Mouse (Mus musculus) retina, embryonic 14.5 days (tissue): Measurements from ENCODE around the gene Slc29a4.

ENCODE experiments used
- DNase-seq: peaks from one replicate; pipeline ENCODE4 v3.0.0-alpha.2; 2015; ENCODE audit warnings: low spot score

Slc29a4 gene

DNA sequence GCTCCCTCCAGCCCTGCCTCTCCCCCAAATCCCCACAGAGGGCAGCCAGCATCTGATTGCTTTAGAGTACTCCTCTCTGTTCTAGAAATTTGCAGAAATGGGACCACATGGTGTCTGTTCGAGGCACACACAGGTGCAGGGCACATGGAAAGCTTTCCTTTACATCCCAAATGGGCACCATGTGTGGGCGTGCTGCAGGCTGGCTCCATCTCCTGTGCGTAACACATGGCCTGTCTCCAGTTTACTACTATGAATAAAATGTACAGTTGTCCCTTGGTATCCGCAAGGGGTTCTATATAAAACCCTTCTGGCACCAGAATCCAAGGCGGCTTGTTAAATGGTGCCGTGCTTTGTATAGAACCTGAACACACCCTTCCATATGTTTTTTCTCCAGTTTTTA, 4.6 kb downstream of the Slc29a4 start:
- DNase-seq, result no peak

DNA sequence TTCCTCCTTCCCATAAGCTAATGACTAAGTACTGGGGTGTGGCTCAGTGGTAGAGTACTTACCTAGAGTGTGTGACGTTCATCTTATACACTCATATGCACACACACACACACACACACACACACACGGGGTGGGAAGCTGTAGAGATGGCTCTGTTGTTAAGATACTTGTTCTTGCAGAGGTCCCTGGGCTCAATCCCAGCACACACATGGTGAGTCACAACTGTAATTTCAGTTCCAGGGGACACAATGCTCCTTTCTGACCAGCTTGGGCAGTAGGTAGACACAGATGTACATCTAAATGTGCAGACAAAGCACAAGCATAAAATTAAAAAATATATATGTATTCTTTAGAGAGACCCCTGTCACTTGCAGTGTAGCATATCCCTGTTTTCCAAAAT, 5.4 kb downstream of the Slc29a4 start:
- DNase-seq, result no peak

DNA sequence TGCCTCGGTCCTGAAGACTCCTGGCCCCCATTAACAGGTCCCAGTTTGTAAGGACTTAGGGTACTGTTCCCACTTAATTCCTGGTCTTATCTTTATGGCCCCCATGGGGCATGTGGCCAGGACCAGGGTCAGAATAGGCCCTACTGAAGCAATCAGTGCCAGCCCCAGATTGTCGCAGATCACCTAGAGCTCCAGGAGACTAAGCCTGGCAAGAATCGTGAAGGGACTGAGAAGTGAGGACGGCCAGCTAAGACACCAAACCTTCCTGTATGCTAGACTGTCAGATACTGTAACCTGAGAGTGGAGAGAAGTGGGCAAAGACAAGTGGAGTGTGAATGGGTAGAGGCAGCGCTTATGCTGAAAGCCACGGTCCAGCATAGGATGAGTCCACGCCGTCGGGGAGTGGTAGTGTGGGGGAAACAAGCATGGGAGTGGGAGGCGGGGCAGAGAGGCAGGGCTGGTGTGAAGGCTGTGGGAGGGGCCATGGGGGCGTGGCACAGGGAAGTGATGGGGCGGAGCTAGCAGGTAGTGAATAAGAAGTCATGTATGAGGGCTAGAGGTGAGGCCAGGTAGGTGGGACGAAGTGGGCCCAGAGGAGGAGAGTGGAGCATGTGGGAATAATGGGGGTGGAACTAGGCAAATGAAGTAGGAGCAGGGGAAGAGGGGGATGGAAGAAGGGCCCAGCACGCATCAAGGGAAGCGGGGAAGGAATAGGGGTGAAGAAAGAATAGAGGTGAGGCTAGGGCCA, 8.7 kb downstream of the Slc29a4 start:
- peak; percentile 35 for DNase-seq

DNA sequence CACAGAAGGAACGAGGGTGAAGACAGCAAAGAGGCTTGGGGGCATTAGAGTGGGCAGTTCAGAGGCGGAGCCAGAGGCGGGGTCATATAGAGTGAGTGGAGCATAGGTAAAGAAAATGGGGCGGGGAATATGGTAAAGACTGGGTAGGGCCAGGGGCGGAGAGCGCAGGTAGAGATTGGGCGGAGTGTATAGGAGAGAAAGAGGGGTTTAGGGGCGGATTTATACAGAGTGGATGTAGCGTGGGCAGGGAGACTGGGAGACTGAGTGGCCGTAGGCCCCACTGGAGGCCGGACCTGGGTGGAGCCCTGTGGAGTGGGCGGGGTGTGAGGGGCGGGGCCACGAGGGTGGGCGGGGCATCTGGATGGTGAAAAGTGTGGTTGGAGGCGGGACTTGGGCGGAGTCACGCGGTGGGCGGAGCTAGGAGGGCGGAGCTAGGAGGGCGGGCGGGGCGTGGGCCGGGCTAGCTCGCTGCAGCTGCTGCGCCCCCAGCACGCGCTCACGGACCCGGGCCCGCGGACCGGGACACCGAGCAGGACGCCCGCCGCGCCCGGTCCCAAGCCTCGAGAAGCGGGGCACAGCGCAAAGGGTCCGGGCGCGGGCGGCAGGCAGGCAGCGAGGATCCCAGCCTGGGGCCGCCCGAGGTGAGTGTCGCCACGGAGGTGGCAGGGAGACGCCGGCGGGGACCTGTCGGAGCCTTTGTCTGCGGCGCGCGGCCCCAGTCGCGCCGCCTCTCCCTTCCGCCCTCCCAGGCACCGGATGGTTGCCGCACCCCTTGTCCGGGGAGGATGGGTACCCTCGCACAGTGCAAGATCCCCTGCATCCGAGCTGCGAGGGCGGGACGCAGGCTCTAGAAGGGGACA, 9.6 kb downstream of the Slc29a4 start:
- DNase-seq, result peak; percentile 84

DNA sequence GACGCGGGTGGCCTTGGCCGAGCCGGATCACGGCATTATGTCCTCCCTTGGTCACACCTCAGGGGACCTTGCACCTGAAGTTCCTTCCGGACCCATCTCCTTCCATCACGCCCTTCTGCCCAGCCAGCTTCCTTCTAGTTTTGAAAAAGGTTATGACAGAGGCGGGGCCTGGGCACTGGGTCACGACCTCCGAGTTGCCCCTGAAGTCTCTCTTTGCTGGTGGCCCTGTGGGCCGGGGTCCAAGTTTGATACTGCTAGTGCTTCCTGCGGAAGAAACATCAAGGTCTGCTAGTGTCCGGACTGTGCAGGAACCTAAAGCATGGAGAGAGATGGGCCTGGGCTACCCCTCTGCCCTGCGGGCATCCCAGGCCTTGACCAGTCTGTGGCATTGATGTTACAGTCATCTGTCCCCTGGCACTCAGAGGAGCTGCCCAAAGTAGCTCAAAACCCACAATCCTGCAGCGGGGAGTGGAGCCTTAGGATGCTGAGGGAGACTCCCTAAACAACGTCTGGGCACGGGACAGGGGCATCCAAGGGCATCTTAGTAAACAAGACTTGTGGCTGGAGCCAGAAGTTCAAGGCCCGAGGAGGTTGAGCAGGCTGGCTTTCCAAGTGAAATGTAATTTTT, 10.3 kb downstream of the Slc29a4 start:
- no peak for DNase-seq

DNA sequence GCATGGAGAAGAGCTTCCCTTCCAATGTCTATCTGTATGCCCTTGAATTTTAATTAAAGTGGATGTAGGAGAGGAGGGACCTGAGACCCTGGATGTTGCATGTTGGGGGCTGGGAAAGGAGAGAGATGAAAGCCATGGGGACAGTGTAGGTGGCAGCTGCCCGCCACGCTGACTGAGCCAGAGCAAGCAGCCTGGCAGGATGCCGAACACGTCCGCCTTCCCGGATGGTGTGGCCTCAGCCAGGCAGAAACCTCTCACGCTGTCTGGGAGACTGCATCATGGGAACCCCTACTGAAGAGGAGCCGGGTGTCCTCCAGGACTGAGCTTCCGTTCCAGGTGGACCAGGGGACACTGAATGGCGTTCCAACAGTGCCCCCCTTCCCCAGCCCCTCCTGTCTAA, 11.3 kb downstream of the Slc29a4 start:
- no peak for DNase-seq

DNA sequence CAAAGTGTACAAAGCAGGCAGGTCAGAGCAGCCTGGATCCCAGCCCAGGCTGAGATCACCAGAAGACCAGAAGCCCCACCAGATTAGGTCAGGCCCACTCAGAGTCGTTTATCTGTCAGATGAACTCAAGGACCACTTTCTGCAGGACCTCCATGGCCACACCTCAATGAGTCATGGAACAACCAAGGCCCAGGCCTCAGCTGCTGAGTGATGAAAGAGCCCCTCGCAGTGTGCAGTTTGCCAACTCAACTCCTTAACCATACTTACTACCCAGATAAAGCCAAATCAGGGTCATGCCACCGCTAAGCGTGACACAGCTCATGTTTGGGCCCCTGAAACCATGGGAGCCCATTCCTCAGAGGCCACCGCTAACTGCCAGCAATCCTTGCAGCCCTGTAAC, 15.4 kb downstream of the Slc29a4 start:
- no peak for DNase-seq

DNA sequence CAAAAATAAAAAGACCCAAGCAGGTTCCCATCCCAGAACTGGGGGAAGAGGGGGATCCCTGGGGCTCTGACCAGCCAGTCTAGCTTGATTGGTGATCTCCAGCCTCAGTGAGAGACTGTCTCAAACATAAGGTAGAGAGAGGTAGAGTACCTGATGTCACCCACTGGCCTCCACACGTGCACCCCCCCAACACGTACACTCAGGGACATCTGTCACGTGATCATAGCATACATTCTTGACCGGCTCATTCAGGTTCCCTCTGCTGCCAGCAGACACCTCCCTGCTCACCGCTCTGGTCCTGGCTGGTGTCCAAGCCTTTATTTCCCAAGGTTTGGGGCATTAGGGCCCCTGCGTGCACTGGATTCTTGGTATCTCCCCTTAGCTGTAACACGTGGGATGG, 17.1 kb downstream of the Slc29a4 start:
- DNase-seq, result no peak

DNA sequence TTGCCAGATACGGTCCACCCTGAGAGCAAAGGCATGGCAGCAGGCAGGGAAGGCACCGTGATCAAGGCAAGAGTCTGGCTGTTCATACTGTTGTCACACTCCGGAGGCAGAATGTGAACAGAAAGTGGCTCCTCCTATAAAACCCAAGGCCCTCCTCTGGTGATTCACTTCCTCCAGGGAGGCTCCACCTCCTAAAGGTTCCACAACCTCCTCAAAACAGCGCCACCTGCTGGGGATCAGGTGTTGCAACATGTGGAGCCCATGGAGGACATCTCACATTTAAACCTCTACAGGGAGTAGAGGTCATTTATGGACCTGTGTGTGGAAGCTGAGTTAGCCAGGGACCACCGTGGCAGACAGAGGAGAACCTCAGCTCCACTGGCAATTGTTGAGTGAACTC, 20.1 kb downstream of the Slc29a4 start:
- DNase-seq, result no peak

DNA sequence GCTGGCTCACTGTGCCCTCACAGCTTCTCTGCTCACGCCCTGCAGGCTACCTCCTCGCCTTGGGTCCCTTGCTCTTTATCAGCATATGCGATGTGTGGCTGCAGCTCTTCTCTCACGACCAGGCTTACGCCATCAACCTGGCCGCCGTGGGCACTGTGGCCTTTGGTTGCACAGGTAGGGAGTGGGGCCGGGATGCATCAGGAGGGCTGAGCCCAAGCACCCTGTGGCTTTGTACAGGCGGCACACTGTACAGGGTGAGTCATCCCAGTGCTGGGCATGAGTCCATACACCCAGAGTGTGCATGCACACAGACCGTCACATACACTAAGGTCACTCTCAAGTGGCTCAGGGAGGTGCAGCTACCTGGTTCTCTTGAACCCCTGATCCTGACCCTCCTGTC, 21.7 kb downstream of the Slc29a4 start:
- no peak for DNase-seq

DNA sequence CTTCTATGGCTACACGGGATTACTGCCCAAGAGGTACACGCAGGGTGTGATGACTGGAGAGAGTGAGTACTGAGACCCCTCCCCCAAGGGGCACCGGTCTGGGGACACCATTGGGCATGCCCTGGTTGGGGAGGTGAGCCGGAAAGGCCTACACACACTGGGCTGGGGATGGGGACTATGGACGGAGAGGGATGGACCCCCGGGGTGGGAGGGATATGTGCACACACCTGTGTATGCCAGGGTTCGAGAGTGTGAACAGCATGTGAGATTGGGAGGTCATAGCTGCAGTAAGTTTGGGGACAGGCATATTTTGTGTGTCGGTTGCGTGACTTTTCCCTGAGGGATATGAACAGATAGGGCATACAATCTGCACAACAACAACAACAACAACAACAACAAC, 22.7 kb downstream of the Slc29a4 start:
- no peak for DNase-seq

DNA sequence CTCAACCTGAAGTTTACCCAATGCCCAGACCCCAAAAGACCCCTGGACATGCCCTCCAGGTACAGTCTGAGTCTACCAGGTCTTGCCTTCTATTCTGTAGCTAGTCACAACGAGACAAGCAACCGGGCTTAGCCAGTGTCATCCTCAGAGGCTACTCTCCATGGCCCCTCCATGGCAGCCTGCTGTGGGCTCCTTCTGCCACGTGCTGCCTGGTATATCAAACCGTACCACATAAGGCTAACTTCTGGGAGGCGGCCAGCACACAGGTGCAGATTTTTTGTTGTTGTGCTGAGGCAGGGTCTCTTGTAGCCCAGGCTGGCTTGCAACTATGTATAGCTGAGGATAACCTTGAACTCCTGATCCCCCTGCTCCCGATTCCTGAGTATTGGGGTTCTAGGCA, 23.7 kb downstream of the Slc29a4 start:
- no peak for DNase-seq

DNA sequence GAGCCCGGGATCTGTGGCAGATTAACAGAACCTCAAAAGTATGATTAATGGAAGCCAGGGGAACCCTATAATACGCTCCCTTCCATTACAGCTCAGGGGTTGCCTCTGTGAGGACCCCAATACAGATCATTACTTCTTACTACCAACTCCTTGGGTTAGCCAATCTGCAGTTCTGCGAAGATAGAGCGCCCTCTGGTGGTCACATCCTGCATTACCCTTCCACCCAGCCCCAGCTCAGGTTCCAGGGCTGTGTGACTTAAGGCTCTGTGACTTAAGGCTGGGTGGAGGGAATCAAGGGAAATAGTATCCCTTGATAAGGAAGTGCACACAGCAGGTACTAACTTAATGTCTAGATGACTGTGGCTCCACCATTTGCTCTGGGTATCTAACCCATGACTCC, 25.7 kb downstream of the Slc29a4 start:
- DNase-seq, result peak; percentile 91

DNA sequence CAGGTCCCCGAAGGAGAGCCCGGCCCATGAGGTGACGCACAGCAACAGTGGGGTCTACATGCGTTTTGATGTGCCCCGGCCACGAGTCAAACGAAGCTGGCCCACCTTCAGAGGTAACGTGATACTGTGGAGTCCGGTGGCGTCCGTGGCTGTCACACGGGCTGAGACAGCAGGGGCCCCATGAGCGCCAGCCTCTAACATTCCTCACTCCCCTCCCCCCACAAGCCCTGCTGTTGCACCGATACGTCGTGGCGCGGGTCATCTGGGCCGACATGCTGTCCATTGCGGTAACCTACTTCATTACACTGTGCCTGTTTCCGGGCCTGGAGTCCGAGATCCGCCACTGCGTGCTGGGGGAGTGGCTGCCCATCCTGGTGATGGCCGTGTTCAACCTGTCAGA, 26.2 kb downstream of the Slc29a4 start:
- DNase-seq, result no peak

DNA sequence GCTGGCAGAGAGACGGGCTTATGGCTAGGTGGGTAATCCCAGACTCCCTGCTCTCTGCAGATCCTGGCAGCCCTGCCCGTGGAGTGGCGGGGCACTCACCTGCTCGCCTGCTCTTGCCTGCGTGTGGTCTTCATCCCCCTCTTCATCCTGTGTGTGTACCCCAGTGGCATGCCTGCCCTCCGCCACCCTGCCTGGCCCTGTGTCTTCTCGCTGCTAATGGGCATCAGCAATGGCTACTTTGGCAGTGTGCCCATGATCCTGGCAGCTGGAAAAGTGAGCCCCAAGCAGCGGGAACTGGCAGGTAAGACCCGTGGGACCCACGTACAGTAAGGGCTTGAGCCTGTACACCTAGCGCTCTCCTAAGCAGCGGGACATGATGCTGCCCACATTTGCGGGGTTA, 27.6 kb downstream of the Slc29a4 start:
- no peak for DNase-seq

DNA sequence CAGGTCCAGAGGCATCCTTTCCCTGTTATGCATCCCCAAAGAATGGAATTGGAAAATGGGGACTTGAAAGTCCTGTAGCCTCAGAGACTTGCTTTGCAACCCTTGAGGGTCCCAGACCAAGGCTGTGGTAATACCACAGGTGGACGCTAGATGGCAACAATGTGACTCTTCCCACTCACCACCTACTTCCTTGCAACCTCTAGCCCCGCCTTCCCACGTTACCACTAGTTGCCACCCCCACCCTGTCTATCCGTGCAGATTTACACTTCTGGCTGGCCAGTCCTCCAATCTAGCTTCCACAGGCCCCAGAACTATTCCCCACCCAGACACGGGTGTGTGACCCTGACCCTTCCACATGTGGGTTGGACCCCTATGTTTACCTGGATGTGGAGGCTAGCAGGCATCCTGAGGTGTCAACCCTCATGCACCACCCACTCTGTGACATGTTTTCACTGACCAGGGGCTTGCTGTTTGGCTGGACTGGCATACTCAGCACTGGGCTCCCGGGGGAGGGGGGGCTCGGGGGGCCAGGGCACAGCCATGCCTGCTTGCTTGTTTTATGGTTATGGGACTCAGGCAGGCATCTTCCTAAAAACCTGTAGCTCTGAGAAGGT, 31.3 kb downstream of the Slc29a4 start:
- DNase-seq, result peak; percentile 86

DNA sequence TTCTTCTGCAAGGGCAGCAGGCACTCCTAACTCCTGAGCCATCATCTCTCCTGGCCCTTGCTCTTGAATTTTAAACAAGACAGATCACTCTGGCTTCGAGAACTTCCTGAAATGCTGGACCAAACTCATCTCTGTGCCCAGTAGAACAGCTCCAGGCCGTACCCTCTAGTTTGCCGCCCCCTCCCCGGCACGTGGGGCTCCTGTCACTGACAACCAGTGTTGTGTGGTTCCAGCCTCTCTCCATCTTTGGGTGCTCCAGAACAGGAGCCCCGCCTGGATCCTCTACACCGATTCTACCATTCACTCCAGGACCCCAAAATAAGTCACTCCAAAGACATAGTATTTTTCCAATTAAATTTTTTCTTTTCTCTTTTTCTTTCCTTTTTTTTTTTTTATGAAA, 32.0 kb downstream of the Slc29a4 start:
- DNase-seq, result no peak

DNA sequence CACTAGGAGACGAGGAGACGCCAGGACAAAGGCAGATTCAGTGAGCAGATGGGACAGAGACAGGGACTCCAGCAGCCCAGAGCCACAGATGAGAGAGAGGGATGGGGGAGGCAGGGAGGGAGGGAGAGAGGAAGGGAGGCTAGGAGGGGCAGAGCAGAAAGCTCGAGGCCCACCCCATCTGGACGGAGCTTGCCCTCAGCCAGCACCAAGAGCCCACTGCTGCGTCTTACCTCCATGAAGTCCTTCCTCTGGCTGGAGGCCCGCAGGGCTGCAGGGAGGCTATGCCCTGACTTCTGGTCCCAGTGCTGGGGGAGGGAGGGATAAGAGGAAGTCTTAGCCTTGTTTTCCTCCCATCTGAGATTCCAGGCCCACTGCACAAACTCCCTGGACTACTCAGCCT, 34.4 kb downstream of the Slc29a4 start:
- no peak for DNase-seq

DNA sequence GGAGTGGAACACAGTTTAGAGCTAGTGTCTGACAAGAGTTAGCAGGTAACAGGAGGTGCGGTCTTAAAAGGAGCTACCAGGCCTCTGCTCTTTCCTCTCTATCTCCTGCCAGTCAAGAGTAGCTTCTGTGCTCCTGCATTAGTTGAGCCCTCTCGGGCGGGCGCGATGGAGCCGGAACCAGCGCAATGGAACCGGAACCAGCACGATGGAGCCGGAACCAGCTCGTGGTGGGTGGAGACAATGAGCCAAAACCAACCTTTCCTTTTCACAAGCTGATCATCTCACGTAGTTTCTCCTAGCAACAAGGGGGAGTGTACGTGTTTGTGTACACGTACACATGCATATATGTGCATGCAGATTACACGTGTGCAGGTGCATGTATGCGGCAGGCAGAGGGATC, 36.0 kb downstream of the Slc29a4 start:
- DNase-seq, result no peak

DNA sequence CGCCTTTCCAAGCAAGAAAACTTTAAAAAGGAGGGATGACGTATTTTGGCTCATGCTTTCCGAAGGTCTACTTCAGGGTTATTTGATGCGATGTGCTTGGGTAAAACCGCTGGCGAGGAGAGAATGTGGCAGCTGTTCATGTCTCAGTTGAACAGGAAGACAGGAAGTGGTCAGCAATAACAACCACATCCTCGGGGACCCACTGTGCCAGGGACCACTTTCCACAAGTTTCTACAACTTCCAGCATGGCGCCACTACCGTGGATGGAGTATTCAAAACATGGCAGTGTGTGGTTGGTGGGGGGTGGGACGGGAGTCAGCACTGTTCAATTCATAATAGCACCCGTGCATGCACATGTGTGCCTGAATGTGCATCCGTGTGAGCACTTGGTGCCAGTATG, 38.0 kb downstream of the Slc29a4 start:
- DNase-seq, result no peak

DNA sequence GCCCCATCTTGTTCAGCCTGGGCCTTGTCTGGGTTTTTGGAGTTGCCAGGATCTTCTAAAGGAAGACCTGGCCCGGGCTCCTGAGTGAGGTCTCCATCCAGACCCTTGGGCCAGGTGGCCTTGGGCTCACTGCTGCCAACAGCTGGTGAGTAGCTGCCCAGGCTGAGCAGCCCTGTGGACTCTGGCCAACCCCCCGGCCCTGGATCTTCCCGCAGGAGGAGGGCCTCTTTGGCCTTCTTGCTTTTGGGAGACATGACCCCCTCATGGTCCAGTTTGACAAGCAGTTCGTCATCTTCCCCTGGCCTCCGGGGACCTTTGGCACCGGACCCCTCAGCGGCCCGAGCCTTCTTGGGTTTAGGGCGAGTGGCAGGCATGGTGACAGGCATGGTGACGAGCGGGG, 39.6 kb downstream of the Slc29a4 start:
- DNase-seq, result no peak

DNA sequence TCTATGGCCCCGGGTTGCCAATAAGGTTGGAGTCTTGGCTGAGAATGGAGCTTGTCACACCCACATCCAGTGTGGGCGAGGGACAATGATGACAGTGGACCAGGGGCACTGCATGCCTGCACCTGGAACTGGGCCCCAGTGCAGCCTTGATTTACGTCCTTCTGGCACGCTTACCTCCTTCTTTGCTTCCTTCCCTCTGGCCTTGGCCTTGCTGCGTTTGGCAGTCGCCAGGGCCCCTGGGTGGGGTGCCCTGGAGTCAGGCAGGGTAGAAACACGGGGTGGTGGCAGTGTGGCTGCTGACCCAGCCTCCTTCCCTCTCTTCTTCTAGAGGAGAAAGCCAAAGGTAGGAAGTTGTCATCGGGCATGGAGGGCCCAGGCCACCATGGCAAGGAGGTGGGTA, 47.6 kb downstream of the Slc29a4 start:
- DNase-seq, result no peak
